Mouse (Mus musculus): ENCODE data around the gene Asic4. TPM values are rescaled to one million over a fixed set of nuclear protein-coding genes. Genes with fewer than 3 reads are reported as not detected.

The Asic4 gene
- polyA plus RNA-seq, 1 experiment from 2014 or later: 0.18 TPM

GRCm38 (mm10) chr1:75421794-75422193 lies 28.4 kb upstream of the Asic4 start:
- Histone ChIP-seq H3K4me3 (ENCODE audit: low read depth, low read length) (peak overlapping the region; percentile 41), H3K4me1 (ENCODE audit: control insufficient read depth, insufficient read depth, low read length) (peaks cover 9% of the 10 kb centered on the region), H3K27ac (replicated peaks; ENCODE audit: low read depth, low read length) (no peak overlapping the region), H3K36me3 (ENCODE audit: control insufficient read depth, insufficient read depth, low read length) (peaks cover 20% of the 10 kb centered on the region; the same call in 1 of the 2 replicates), H3K9me3 (ENCODE audit: control insufficient read depth, low read length) (no peaks in the 10 kb centered on the region), H3K27me3 (replicated peaks; ENCODE audit: control insufficient read depth, insufficient read depth, low read length) (peaks cover 51% of the 10 kb centered on the region), H3K4me2 (ENCODE audit: low read depth, low read length) (peak overlapping the region; percentile 68), H3K9ac (ENCODE audit: low read depth, low read length) (no peak overlapping the region)
- ATAC-seq (ENCODE audit: low read depth) (peak; percentile 12; the same call in 1 of the 2 replicates), DNase-seq (ENCODE audit: low spot score) (no peak)
- WGBS: 4% methylated on average over 4 of the region's 20 CpGs

- H3K27me3 ChIP-seq (replicated peaks; ENCODE audit: control insufficient read depth, insufficient read depth, low read length): peaks cover 51% of the 10 kb centered on the region
- peaks cover 9% of the 10 kb centered on the region for H3K4me1 ChIP-seq (ENCODE audit: control insufficient read depth, insufficient read depth, low read length)
- H3K27ac ChIP-seq (replicated peaks; ENCODE audit: low read depth, low read length): no peak overlapping the region
- peak overlapping the region; percentile 57 for H3K9ac ChIP-seq (ENCODE audit: low read depth, low read length)
- no peaks in the 10 kb centered on the region for H3K9me3 ChIP-seq (ENCODE audit: control insufficient read depth, low read length)
- H3K4me2 ChIP-seq (ENCODE audit: low read depth, low read length): peak overlapping the region; percentile 68
- 14% methylated on average over 20 of the region's 32 CpGs for WGBS
- H3K36me3 ChIP-seq (ENCODE audit: control insufficient read depth, insufficient read depth, low read length): peaks cover 17% of the 10 kb centered on the region; the same call in 1 of the 2 replicates
- 0 out of 2 replicates have a peak, but pooled peaks have one; percentile 6 for ATAC-seq (ENCODE audit: low read depth)
- no peak for DNase-seq (ENCODE audit: low spot score)
- H3K4me3 ChIP-seq (ENCODE audit: low read depth, low read length): peak overlapping the region; percentile 41
Observed at GRCm38 (mm10) chr1:75422216-75422822, 27.9 kb upstream of the Asic4 start.

GRCm38 (mm10) chr1:75422823-75423471 lies 27.3 kb upstream of the Asic4 start:
- peaks cover 51% of the 10 kb centered on the region for H3K27me3 ChIP-seq (replicated peaks; ENCODE audit: control insufficient read depth, insufficient read depth, low read length)
- H3K9ac ChIP-seq (ENCODE audit: low read depth, low read length): peak overlapping the region; percentile 57
- H3K36me3 ChIP-seq (ENCODE audit: control insufficient read depth, insufficient read depth, low read length): peaks cover 17% of the 10 kb centered on the region; the same call in 1 of the 2 replicates
- 2% methylated on average over 30 of the region's 71 CpGs for WGBS
- no peak overlapping the region for H3K27ac ChIP-seq (replicated peaks; ENCODE audit: low read depth, low read length)
- H3K9me3 ChIP-seq (ENCODE audit: control insufficient read depth, low read length): no peaks in the 10 kb centered on the region
- DNase-seq (ENCODE audit: low spot score) (peak; percentile 55), ATAC-seq (ENCODE audit: low read depth) (peak; percentile 53)
- H3K4me2 ChIP-seq (ENCODE audit: low read depth, low read length): peak overlapping the region; percentile 68
- peaks cover 9% of the 10 kb centered on the region for H3K4me1 ChIP-seq (ENCODE audit: control insufficient read depth, insufficient read depth, low read length)
- H3K4me3 ChIP-seq (ENCODE audit: low read depth, low read length): peak overlapping the region; percentile 41

- Histone ChIP-seq H3K4me2 (ENCODE audit: low read depth, low read length) (no peak overlapping the region), H3K4me3 (ENCODE audit: low read depth, low read length) (no peak overlapping the region), H3K4me1 (ENCODE audit: control insufficient read depth, insufficient read depth, low read length) (peaks cover 9% of the 10 kb centered on the region), H3K9ac (ENCODE audit: low read depth, low read length) (no peak overlapping the region), H3K36me3 (ENCODE audit: control insufficient read depth, insufficient read depth, low read length) (peaks cover 17% of the 10 kb centered on the region; the same call in 1 of the 2 replicates), H3K9me3 (ENCODE audit: control insufficient read depth, low read length) (no peaks in the 10 kb centered on the region), H3K27me3 (replicated peaks; ENCODE audit: control insufficient read depth, insufficient read depth, low read length) (peaks cover 51% of the 10 kb centered on the region), H3K27ac (replicated peaks; ENCODE audit: low read depth, low read length) (no peak overlapping the region)
- no peak for ATAC-seq (ENCODE audit: low read depth)
- WGBS: 49% methylated on average over 11 of the region's 11 CpGs
- no peak for DNase-seq (ENCODE audit: low spot score)
Observed at GRCm38 (mm10) chr1:75423780-75424390, 26.4 kb upstream of the Asic4 start.

- Histone ChIP-seq H3K4me1 (ENCODE audit: control insufficient read depth, insufficient read depth, low read length) (peaks cover 9% of the 10 kb centered on the region), H3K9ac (ENCODE audit: low read depth, low read length) (no peak overlapping the region), H3K27me3 (replicated peaks; ENCODE audit: control insufficient read depth, insufficient read depth, low read length) (peaks cover 43% of the 10 kb centered on the region), H3K4me3 (ENCODE audit: low read depth, low read length) (no peak overlapping the region), H3K27ac (replicated peaks; ENCODE audit: low read depth, low read length) (no peak overlapping the region), H3K36me3 (ENCODE audit: control insufficient read depth, insufficient read depth, low read length) (peaks cover 20% of the 10 kb centered on the region; the same call in 1 of the 2 replicates), H3K4me2 (ENCODE audit: low read depth, low read length) (no peak overlapping the region), H3K9me3 (ENCODE audit: control insufficient read depth, low read length) (no peaks in the 10 kb centered on the region)
- DNase-seq (ENCODE audit: low spot score): peak; percentile 36
- WGBS: 31% methylated on average over 10 of the region's 10 CpGs
- no peak for ATAC-seq (ENCODE audit: low read depth)
Observed at GRCm38 (mm10) chr1:75425796-75426471, 24.3 kb upstream of the Asic4 start.

- DNase-seq (ENCODE audit: low spot score): peak; percentile 96
- 4% methylated on average over 28 of the region's 28 CpGs for WGBS
- H3K27ac ChIP-seq (replicated peaks; ENCODE audit: low read depth, low read length): peak within 1 kb of the TSS; percentile 79
Observed at GRCm38 (mm10) chr1:75435475-75436328, 14.5 kb upstream of the Asic4 start, which contains the start of gene Gmppa. Gmppa (plus strand) TSS chr1:75435930.

GRCm38 (mm10) chr1:75438782-75439181 lies 11.5 kb upstream of the Asic4 start:
- Histone ChIP-seq H3K4me1 (ENCODE audit: control insufficient read depth, insufficient read depth, low read length) (peaks cover 16% of the 10 kb centered on the region; the same call in 1 of the 2 replicates), H3K27me3 (replicated peaks; ENCODE audit: control insufficient read depth, insufficient read depth, low read length) (no peaks in the 10 kb centered on the region), H3K4me3 (ENCODE audit: low read depth, low read length) (no peak overlapping the region), H3K36me3 (ENCODE audit: control insufficient read depth, insufficient read depth, low read length) (peaks cover 23% of the 10 kb centered on the region), H3K9me3 (ENCODE audit: control insufficient read depth, low read length) (no peaks in the 10 kb centered on the region), H3K27ac (replicated peaks; ENCODE audit: low read depth, low read length) (no peak overlapping the region), H3K9ac (ENCODE audit: low read depth, low read length) (no peak overlapping the region), H3K4me2 (ENCODE audit: low read depth, low read length) (no peak overlapping the region)
- WGBS: 72% methylated on average over 7 of the region's 9 CpGs
- DNase-seq (ENCODE audit: low spot score) (no peak), ATAC-seq (ENCODE audit: low read depth) (no peak)

More at GRCm38 (mm10) chr1:75435475-75436328, 14.5 kb upstream of the Asic4 start, which contains the start of gene Gmppa:
- Histone ChIP-seq H3K9ac (ENCODE audit: low read depth, low read length) (peak within 1 kb of the TSS; percentile 79), H3K27me3 (replicated peaks; ENCODE audit: control insufficient read depth, insufficient read depth, low read length) (no peaks in the 10 kb centered on the region), H3K4me2 (ENCODE audit: low read depth, low read length) (peak within 1 kb of the TSS; percentile 60), H3K9me3 (ENCODE audit: control insufficient read depth, low read length) (no peaks in the 10 kb centered on the region), H3K36me3 (ENCODE audit: control insufficient read depth, insufficient read depth, low read length) (peaks cover 7% of the 10 kb centered on the region; the same call in 1 of the 2 replicates), H3K4me3 (ENCODE audit: low read depth, low read length) (peak within 1 kb of the TSS; percentile 56), H3K4me1 (ENCODE audit: control insufficient read depth, insufficient read depth, low read length) (peaks cover 9% of the 10 kb centered on the region; the same call in 1 of the 2 replicates)
- ATAC-seq (ENCODE audit: low read depth): peak; percentile 91

All from embryonic facial prominence, embryonic 14.5 days (tissue).